9 mouse cellular contexts compared by ENCODE assay signal in genomic region chr14:59625806-59626364, GRCm38 (mm10). TPM values are rescaled to one million over a fixed set of nuclear protein-coding genes. Genes with fewer than 3 reads are reported as not detected.
A peak's percentile ranks its signal among the peaks of the same experiment; 100 is the strongest.
DNase-seq lines count a peak whose midpoint lies in the region; ATAC-seq lines count a peak whose summit lies in the region.
"Had no signal": no experiment of that assay in that cellular context is flagged by ENCODE, and none has a peak within 500 bp of the region (broad histone marks: within the 10 kb centered on the region; RNA-seq: fewer than 3 reads in every experiment).

No protein-coding gene starts in this region.

- no peaks in the 10 kb centered on the region for H3K9me3 ChIP-seq in forebrain, embryonic 11.5 days (ENCODE audit: control insufficient read depth, low read length)
- no peaks in the 10 kb centered on the region for H3K9me3 ChIP-seq in hindbrain, embryonic 15.5 days
- no peaks in the 10 kb centered on the region for H3K9me3 ChIP-seq in liver, embryonic 16.5 days (replicated peaks; ENCODE audit: control insufficient read depth, low read length)

- H3K27me3 ChIP-seq in forebrain, embryonic 11.5 days (ENCODE audit: control insufficient read depth, insufficient read depth, low read length): no peaks in the 10 kb centered on the region; the same call in 1 of the 2 replicates
- H3K27me3 ChIP-seq in hindbrain, embryonic 15.5 days: peaks cover 7% of the 10 kb centered on the region; the same call in 1 of the 2 replicates
- peaks cover 32% of the 10 kb centered on the region for H3K27me3 ChIP-seq in liver, embryonic 16.5 days (ENCODE audit: control insufficient read depth, insufficient read depth, low read depth, low read length)

- peak overlapping the region; percentile 78 for H3K4me3 ChIP-seq in forebrain, embryonic 11.5 days (ENCODE audit: low read depth, low read length)
- H3K4me3 ChIP-seq in hindbrain, embryonic 15.5 days: peak overlapping the region; percentile 62
- H3K4me3 ChIP-seq in liver, embryonic 16.5 days (ENCODE audit: low read depth, low read length): peak overlapping the region; percentile 57

- WGBS in forebrain, embryonic 11.5 days: under 1% methylated on average over 51 of the region's 51 CpGs
- under 1% methylated on average over 51 of the region's 51 CpGs for WGBS in hindbrain, embryonic 15.5 days
- WGBS in liver, embryonic 16.5 days (ENCODE audit: insufficient replicate concordance): under 1% methylated on average over 51 of the region's 51 CpGs

- peak overlapping the region; percentile 89 for H3K9ac ChIP-seq in forebrain, embryonic 11.5 days (ENCODE audit: low read length)
- H3K9ac ChIP-seq in hindbrain, embryonic 15.5 days: peak overlapping the region; percentile 55
- H3K9ac ChIP-seq in liver, embryonic 16.5 days (ENCODE audit: low read depth, low read length): 0 out of 2 replicates have a peak overlapping the region, but pooled peaks have one; percentile 16

- H3K4me2 ChIP-seq in forebrain, embryonic 11.5 days (ENCODE audit: low read depth, low read length, severe bottlenecking): peak overlapping the region; percentile 62
- H3K4me2 ChIP-seq in hindbrain, embryonic 15.5 days: peak overlapping the region; percentile 81
- peak overlapping the region; percentile 65 for H3K4me2 ChIP-seq in liver, embryonic 16.5 days (ENCODE audit: low read depth, low read length)

- no peaks in the 10 kb centered on the region for H3K36me3 ChIP-seq in forebrain, embryonic 11.5 days (ENCODE audit: control insufficient read depth, insufficient read depth, low read length)
- no peaks in the 10 kb centered on the region for H3K36me3 ChIP-seq in hindbrain, embryonic 15.5 days
- no peaks in the 10 kb centered on the region for H3K36me3 ChIP-seq in liver, embryonic 16.5 days (ENCODE audit: control insufficient read depth, insufficient read depth)
- H3K36me3 ChIP-seq: G1E had no signal

- no peaks in the 10 kb centered on the region for H3K4me1 ChIP-seq in forebrain, embryonic 11.5 days (replicated peaks; ENCODE audit: control insufficient read depth, insufficient read depth, low read length)
- H3K4me1 ChIP-seq in hindbrain, embryonic 15.5 days (replicated peaks): peaks cover 25% of the 10 kb centered on the region
- H3K4me1 ChIP-seq in liver, embryonic 16.5 days (ENCODE audit: control insufficient read depth, low read depth, low read length): peaks cover 2% of the 10 kb centered on the region

- H3K27ac ChIP-seq in forebrain, embryonic 11.5 days (ENCODE audit: low read depth, low read length): peak overlapping the region; percentile 75
- H3K27ac ChIP-seq in hindbrain, embryonic 15.5 days (replicated peaks): peak overlapping the region; percentile 70
- H3K27ac ChIP-seq in liver, embryonic 16.5 days (ENCODE audit: low read length): no peak overlapping the region

- ATAC-seq in forebrain, embryonic 11.5 days (replicated peaks; ENCODE audit: low FRiP score): peak; percentile 40
- ATAC-seq in hindbrain, embryonic 15.5 days (ENCODE audit: low FRiP score, low read depth): peak; percentile 47
- ATAC-seq in liver, embryonic 16.5 days (ENCODE audit: low read depth): no peak

- peak; percentile 18 for DNase-seq in kidney, adult 18-20 months
- no peak for DNase-seq in kidney, adult 8-10 months
- DNase-seq in adrenal gland, postnatal 10 days: peak; percentile 60
- peak; percentile 83 for DNase-seq in forebrain, embryonic 11.5 days (ENCODE audit: low spot score)
- DNase-seq in right cerebral cortex, postnatal 4 days: peak; percentile 50
- DNase-seq in frontal cortex, postnatal 10 days (ENCODE audit: low spot score in 2 of 2): no peak

RNA-seq across cellular contexts. Expression of gene Shisa2, which starts 0.8 kb away (rescaled TPM):
- total RNA-seq in adrenal gland, postnatal 10 days (2021): 10 to 100 TPM in 1 of 2 experiments, 1 to 10 TPM in 1; 4.3 to 11.7 TPM
- 54.3 and 55.5 TPM in 2 replicates for polyA plus RNA-seq in forebrain, embryonic 11.5 days (2014; fragmentation: Nextera tagmentation; extraction: Ambion mirVana)
- 5.4 and 5.6 TPM in 2 replicates for polyA plus RNA-seq in hindbrain, embryonic 15.5 days (2015; fragmentation: Nextera tagmentation; extraction: Ambion mirVana)
- polyA plus RNA-seq in liver, embryonic 16.5 days (2015; fragmentation: Nextera tagmentation; extraction: Ambion mirVana): 0.37 and 0.39 TPM in 2 replicates

RNA-seq across cellular contexts. Expression of gene Cdadc1, which starts 28.1 kb away (rescaled TPM):
- 10 to 100 TPM; 59.4 to 61.1 TPM for total RNA-seq in adrenal gland, postnatal 10 days (2021)
- 25.6 and 26.2 TPM in 2 replicates for polyA plus RNA-seq in forebrain, embryonic 11.5 days (2014; fragmentation: Nextera tagmentation; extraction: Ambion mirVana)
- 30.1 and 32.4 TPM in 2 replicates for polyA plus RNA-seq in hindbrain, embryonic 15.5 days (2015; fragmentation: Nextera tagmentation; extraction: Ambion mirVana)
- 16.2 and 16.7 TPM in 2 replicates for polyA plus RNA-seq in liver, embryonic 16.5 days (2015; fragmentation: Nextera tagmentation; extraction: Ambion mirVana)

Comparison
In these comparisons a context has a peak if more than half of its experiments do, and no peak if none do; other contexts are left out.
1. DNase-seq: peak in kidney, adult 18-20 months (single experiment), adrenal gland, postnatal 10 days (single experiment), forebrain, embryonic 11.5 days (single experiment) and right cerebral cortex, postnatal 4 days (single experiment); none in kidney, adult 8-10 months (0 of 2) and frontal cortex, postnatal 10 days (0 of 2).
2. H3K9ac ChIP-seq: peak in every context shown above with its lines; median percentile 89 in forebrain, embryonic 11.5 days; 55 in hindbrain, embryonic 15.5 days; 16 in liver, embryonic 16.5 days.
3. Peak in every context shown above with its lines, with median percentiles within 50 percentile points of each other: H3K4me2 ChIP-seq and H3K4me3 ChIP-seq.